Mouse (Mus musculus): Measurements from ENCODE around the gene Ppid. TPM values are rescaled to one million over a fixed set of nuclear protein-coding genes. Genes with fewer than 3 reads are reported as not detected.

Gene Ppid
- 3.7 and 40.2 TPM in 2 replicates for polyA plus RNA-seq (2012; ENCODE audit: low replicate concordance)

GRCm38 (mm10) chr3:79590863-79591792 is at the start of gene Ppid:
TSS of gene Ppid (plus strand) at chr3:79591342.

GRCm38 (mm10) chr3:79567703-79568362 is 23.3 kb upstream of the Ppid start, which contains the start of gene Fnip2:
TSS of gene Fnip2 (minus strand) at chr3:79567796.

GRCm38 (mm10) chr3:79628561-79629415 is 37.6 kb downstream of the Ppid start, which contains the start of gene 4930579G24Rik:
TSS of gene 4930579G24Rik (plus strand) at chr3:79629079.

GRCm38 (mm10) chr3:79629416-79629730 is 38.2 kb downstream of the Ppid start, which contains the start of gene Etfdh:
TSS of gene Etfdh (minus strand) at chr3:79629500.

Other genes starting within 250 kb of the Ppid start
- gene Fnip2, start 23.5 kb upstream of the Ppid start, polyA plus RNA-seq (2012; ENCODE audit: low replicate concordance) = 5.6 and 7.9 TPM in 2 replicates
- 0.68 and 4.4 TPM in 2 replicates for gene 4930579G24Rik, start 37.7 kb downstream of the Ppid start, polyA plus RNA-seq (2012; ENCODE audit: low replicate concordance)
- 7.6 and 22.2 TPM in 2 replicates for gene Etfdh, start 38.2 kb downstream of the Ppid start, polyA plus RNA-seq (2012; ENCODE audit: low replicate concordance)
- gene Rxfp1, start 146.5 kb downstream of the Ppid start, polyA plus RNA-seq (2012; ENCODE audit: low replicate concordance) = not detected in 2 replicates

Data from leukemia stem cell, adult 10-12 weeks (primary cell).